Mouse (Mus musculus): ENCODE data around the gene Fgfr2.
"Not testable (repeated sequence)": the region's sequence is repeated elsewhere in the genome, so short reads cannot be mapped to it uniquely, and the experiment has no call there.

Fgfr2 gene

GRCm38 (mm10) chr7:133120221-133120751 is 2.9 kb downstream of the Fgfr2 start:
- DNase-seq (ENCODE audit: low spot score): no peak

- DNase-seq (ENCODE audit: low spot score): no peak
Observed at GRCm38 (mm10) chr7:133117815-133118214, 5.3 kb downstream of the Fgfr2 start.

GRCm38 (mm10) chr7:133116542-133116941 is 6.6 kb downstream of the Fgfr2 start:
- DNase-seq (ENCODE audit: low spot score): no peak

- no peak for DNase-seq (ENCODE audit: low spot score)
Observed at GRCm38 (mm10) chr7:133115886-133116285, 7.3 kb downstream of the Fgfr2 start.

DNA sequence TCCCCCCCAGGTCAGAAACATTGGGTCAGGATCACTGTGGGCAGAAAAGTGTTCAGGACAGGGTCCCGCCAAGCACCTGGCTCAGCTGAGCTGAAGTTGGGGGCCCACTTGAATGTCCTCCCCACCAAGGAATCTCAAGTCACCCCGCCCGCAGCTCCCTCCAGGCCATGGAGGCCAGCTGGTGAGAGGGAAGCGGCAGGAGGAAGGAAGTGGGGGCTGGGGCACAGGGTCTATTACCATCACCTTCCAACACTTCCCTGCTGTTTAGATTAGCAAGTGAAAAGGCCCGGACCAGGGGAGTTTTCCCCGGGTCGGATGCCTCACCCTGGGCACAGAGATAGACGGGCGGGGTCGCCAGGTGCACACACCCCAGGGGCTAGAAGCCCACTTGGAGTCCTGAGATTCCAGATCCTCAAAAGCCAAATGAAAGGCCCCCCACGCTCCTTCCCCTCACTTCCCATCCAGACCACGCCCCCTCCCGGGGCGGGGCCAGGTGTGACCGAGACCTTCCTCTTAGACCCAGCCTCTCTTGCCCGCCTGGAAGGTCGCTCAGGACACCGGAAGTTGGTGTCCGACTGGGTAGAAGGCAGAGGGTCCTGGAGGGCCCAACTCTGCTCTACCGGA is 8.2 kb downstream of the Fgfr2 start:
- DNase-seq (ENCODE audit: low spot score): no peak

DNA sequence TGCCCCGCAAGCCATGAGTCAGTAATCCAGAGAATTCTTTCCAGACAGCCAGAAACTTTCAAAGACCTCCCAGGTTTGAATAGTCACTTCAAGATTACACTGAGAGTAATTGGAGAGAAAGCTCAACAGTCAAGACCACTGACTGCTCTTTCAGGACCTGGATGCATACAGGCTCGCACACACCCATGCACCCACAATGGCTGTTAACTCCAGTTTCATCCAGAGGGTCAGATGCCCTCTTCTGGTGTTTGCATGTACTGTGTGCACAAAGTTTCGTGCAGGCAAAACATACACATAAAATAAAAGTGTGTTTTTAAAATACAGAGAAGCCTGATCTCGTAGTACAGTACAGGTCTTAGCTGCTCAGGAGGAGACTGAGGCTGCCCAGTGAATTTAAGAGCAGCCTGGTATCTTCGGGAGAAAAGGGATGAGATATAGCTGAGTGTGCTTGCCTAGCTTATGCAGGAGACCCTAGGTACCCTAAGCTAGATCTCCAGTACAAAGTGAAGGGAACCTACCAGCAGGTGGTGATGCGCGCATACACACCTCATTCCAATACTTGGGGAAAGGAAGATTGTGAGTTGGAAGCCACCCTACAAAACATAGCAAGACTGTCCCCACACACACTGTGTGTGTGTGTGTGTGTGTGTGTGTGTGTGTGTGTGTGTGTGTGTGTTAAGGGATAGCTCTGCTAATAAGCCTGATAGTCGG is 9.8 kb downstream of the Fgfr2 start:
- DNase-seq (ENCODE audit: low spot score): no peak

GRCm38 (mm10) chr7:133112351-133112831 is 10.8 kb downstream of the Fgfr2 start:
- DNase-seq (ENCODE audit: low spot score): no peak

- no peak for DNase-seq (ENCODE audit: low spot score)
Observed at GRCm38 (mm10) chr7:133109442-133109841, 13.7 kb downstream of the Fgfr2 start.

- no peak for DNase-seq (ENCODE audit: low spot score)
Observed at GRCm38 (mm10) chr7:133108695-133109094, 14.5 kb downstream of the Fgfr2 start.

GRCm38 (mm10) chr7:133102578-133102977 is 20.6 kb downstream of the Fgfr2 start:
- DNase-seq (ENCODE audit: low spot score): no peak

- DNase-seq (ENCODE audit: low spot score): no peak
Observed at GRCm38 (mm10) chr7:133101070-133101469, 22.1 kb downstream of the Fgfr2 start.

DNA sequence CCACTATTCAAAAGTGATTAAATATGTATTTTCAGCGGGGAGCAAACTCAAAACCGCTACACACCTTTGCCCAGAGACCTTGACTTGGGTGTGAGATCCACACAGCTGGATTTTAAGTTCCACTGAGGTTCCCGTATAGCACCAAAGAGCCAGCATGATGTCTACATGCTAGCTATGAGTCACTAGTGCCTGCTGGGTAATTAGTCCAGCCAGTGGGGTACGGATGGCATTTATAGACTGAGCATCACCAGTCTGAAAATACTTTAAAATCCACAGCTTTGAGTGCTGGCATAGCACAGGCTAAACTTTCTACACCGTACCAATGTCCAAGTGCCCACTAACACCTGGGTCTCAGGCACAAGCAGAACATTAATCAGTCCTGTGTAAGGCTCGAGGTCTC is 23.0 kb downstream of the Fgfr2 start:
- DNase-seq (ENCODE audit: low spot score): no peak

DNA sequence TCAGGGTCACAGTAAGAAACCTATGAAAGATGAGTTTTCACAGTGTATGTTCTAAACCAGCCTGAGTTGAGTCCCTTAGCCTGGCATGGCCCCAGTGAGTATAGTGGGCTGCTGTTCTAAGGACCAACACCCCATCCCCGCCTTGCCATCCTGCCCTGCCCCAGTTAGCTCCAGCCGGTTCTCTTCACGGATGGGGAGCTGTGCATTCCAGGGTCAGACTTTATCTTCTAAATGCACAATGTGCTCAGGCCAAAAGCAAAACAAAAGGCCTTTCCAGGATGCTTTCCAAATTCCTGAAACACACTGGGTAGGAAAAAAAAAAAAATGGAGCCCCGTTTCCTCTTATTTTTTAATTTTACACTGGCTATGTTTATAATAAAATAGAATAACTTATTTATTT is 23.9 kb downstream of the Fgfr2 start:
- DNase-seq (ENCODE audit: low spot score): no peak

DNA sequence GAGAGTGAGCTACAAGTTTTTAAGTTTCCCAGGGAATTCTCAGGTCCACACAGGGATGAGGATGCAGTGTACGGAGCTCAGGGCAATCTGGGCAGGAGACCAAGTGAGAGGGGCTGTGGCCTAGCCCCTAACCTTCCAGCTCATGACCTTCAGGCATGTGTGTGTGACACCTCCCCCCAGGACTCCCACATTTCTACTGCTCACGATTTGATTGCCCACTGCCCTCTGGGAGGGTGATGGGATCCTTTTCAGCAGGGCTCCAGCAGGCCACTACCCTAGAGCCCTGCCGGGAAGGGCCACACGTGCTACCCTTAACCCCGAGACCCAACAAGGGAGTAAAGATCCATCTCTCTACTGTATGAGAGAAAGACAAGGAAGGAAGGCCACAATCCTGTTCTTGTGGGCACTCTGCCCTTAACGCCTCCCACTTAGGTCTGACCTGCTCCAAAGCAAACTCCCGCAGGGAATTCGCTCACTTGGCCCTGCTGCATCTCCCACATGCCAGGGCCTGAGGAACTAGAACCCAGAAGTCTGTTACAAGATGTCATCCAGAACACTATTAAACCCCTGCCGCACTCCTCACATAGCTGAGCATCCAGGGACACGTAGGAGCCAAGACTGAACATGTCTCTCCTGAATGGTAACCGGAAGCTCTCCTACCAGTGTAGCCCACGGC is 24.9 kb downstream of the Fgfr2 start:
- no peak for DNase-seq (ENCODE audit: low spot score)

- not testable (repeated sequence) for DNase-seq (ENCODE audit: low spot score)
Observed at GRCm38 (mm10) chr7:133095610-133096009, 27.5 kb downstream of the Fgfr2 start.

DNA sequence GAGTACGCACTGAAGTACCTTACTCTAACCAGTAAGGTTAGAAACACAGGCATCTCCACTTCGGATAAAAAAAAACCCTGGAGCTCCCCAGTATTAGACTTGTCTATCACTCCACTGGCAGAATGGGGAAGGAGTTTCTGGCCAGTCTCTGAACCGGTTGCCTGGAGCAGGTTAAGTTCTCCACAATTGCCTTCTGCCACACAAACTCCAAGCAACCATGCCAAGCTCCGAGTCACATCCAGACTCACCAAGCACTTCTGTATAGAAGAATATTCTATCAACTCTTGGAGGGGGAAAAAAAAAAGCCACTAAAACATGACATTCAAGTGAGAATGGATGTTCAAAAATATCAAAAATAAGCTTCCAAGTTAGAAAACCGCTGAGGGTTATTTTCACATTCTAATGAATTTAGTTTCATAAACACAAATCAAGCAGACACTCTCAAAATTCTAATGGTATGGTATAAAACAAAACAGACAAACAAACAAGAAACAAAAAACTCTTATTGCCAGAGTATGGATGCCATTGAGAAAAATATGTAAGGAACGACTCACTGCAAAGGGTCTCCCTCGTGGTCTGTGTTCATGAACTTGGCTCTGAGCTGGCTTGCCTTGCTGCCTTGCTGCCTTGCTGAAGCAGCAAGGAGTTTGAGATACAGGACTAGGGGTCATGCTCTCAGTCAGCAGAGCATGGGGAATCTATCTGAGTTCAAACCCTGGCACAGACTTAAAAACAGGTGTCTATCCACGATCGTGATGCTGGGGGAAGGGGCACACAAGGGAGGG is 28.2 kb downstream of the Fgfr2 start:
- no peak for DNase-seq (ENCODE audit: low spot score)

DNA sequence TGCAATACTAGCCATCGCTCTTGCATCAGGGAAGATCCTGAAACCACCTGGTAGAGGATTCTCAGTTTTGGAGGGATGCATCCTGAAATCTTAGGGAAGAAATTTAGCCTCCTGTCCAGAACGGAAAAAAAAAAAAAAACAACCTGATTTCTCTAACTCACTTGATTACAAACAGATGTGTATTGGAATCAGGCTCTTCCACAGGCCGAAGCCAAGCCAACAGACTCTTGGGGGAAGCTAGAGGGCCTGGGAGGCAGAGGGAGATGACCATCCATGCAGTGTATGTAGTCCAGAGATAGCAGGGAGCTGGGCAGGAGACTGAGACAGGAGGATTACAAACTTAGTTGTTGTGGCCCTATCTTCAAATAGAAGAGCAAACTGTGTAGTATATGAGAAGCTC is 29.0 kb downstream of the Fgfr2 start:
- DNase-seq (ENCODE audit: low spot score): no peak

DNA sequence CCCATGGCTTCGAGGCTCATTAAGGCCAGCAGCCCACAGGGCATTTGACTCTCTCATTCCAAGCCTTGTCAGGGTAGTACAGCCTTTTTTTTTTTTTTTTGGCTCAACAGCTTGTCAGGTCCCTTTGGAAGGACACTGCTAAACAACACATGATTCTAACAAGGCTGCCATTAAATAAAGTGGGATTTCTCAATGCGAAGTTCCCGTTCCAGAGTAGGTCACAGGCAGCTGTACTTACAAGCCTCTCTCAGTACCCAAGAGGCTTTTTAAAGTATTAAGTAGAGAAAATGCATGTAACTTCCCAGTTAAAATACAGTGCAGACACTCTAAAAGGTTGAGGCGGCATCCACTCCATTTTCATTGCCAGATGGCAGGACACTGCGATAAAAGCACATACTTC is 29.4 kb downstream of the Fgfr2 start:
- DNase-seq (ENCODE audit: low spot score): no peak

- no peak for DNase-seq (ENCODE audit: low spot score)
Observed at GRCm38 (mm10) chr7:133090641-133091040, 32.5 kb downstream of the Fgfr2 start.

GRCm38 (mm10) chr7:133089621-133090260 is 33.4 kb downstream of the Fgfr2 start:
- DNase-seq (ENCODE audit: low spot score): no peak

- DNase-seq (ENCODE audit: low spot score): peak; percentile 37
Observed at GRCm38 (mm10) chr7:133088830-133089261, 34.3 kb downstream of the Fgfr2 start.

GRCm38 (mm10) chr7:133088411-133088810 is 34.7 kb downstream of the Fgfr2 start:
- DNase-seq (ENCODE audit: low spot score): no peak
